ENCODE assay signal across 8 mouse cellular contexts in the genomic region with DNA sequence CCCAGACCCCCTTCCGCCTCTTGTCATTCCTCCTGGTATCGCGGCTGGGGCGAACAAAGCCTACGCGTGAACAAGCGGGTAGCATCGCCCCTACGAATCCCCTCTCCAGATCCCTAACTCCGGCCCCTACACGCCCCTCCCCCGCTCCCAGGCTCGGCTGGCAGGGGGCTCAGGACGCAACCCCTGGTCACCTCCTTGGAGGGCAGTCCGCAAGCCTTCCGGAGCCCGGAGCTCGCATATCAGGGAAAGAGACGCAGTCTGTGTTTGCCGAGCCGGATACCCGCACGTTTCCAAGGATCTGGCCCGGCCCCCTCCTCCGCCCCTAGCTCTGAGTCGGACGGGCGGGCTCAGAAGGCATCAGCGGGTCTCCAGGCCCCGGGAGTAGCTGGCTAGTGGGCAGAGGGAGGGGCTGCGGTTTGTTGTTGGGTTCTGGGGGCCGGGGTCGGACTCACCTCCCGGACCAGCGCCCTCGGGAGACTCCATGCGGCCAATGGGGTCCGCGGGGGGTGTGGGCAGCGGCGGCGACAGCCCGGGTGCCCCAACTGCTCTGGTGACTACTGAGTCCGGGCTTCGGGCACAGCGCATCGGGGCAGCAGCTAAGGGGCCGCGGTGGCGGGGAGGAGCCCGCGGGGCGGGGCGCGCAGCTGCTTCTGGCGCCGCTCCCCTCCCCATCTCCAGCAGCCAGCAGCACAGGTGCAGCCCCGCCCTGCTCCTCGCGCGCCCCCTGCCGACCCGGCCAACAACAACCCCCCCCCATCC. TPM values are rescaled to one million over a fixed set of nuclear protein-coding genes. Genes with fewer than 3 reads are reported as not detected.
DNase-seq lines count a peak whose midpoint lies in the region; ATAC-seq and TF ChIP-seq lines count a peak whose summit lies in the region.

A gene (minus strand): TSS at position 683 of the 759 bp plus-strand sequence.

- peak within 1 kb of the TSS; percentile 86 for H3K27ac ChIP-seq in embryonic facial prominence, embryonic 10.5 days (replicated peaks)
- no peak within 1 kb of the TSS for H3K27ac ChIP-seq in heart, postnatal 0 days (ENCODE audit: low read depth)
- H3K27ac ChIP-seq in lung, embryonic 16.5 days (ENCODE audit: low read length), result no peak within 1 kb of the TSS

- H3K9me3 ChIP-seq in embryonic facial prominence, embryonic 10.5 days, result no peaks in the 10 kb centered on the region
- H3K9me3 ChIP-seq in heart, postnatal 0 days (replicated peaks; ENCODE audit: control insufficient read depth, low read length), result no peaks in the 10 kb centered on the region
- H3K9me3 ChIP-seq in lung, embryonic 16.5 days (ENCODE audit: control insufficient read depth, low read length), result no peaks in the 10 kb centered on the region

- no peak for ATAC-seq in heart, postnatal 0 days (ENCODE audit: insufficient read depth, low read depth)
- ATAC-seq in lung, embryonic 16.5 days (ENCODE audit: low read depth), result peak; percentile 35; the same call in 1 of the 2 replicates

- peak; percentile 32 for DNase-seq in CD4-positive helper T cell, adult 2 months (ENCODE audit: low read depth, low spot score)
- peak; percentile 26 for DNase-seq in T-cell, adult 2 months (ENCODE audit: low spot score)
- DNase-seq in embryonic facial prominence, embryonic 10.5 days (ENCODE audit: low spot score), result peak; percentile 88
- DNase-seq in heart, postnatal 0 days (ENCODE audit: low spot score), result no peak
- DNase-seq in layer of hippocampus, postnatal 14 days (ENCODE audit: low spot score in 2 of 2), result peak; percentile 40 to 52
- DNase-seq in right cerebral cortex, postnatal 14 days, result peak; percentile 66
- no peak for DNase-seq in c-Kit-positive CD71-positive TER-119-positive erythroid progenitor cells, embryonic 14.5 days (ENCODE audit: low spot score)

- peaks cover 10% of the 10 kb centered on the region for H3K36me3 ChIP-seq in embryonic facial prominence, embryonic 10.5 days (replicated peaks)
- no peaks in the 10 kb centered on the region for H3K36me3 ChIP-seq in heart, postnatal 0 days (replicated peaks; ENCODE audit: control insufficient read depth, insufficient read depth, low read length)
- no peaks in the 10 kb centered on the region for H3K36me3 ChIP-seq in lung, embryonic 16.5 days (ENCODE audit: control insufficient read depth, insufficient read depth, low read length)

- no peak for TF ChIP-seq CTCF in heart, postnatal 0 days (IDR thresholded peaks at IDR 0.05; ENCODE audit: low read depth)

- peak within 1 kb of the TSS; percentile 87 for H3K4me2 ChIP-seq in heart, postnatal 0 days (ENCODE audit: low read depth, low read length)
- peak within 1 kb of the TSS; percentile 99 for H3K4me2 ChIP-seq in lung, embryonic 16.5 days (ENCODE audit: low read depth, low read length)

- TF ChIP-seq EP300 in heart, postnatal 0 days (IDR thresholded peaks at IDR 0.05; ENCODE audit: low read depth), result no peak

- peaks cover 55% of the 10 kb centered on the region for H3K27me3 ChIP-seq in embryonic facial prominence, embryonic 10.5 days (replicated peaks; ENCODE audit: low read depth, poor library complexity, severe bottlenecking)
- H3K27me3 ChIP-seq in heart, postnatal 0 days (ENCODE audit: control insufficient read depth, insufficient read depth, low read length), result peaks cover 45% of the 10 kb centered on the region
- peaks cover 39% of the 10 kb centered on the region for H3K27me3 ChIP-seq in lung, embryonic 16.5 days (ENCODE audit: control insufficient read depth, insufficient read depth, low read depth, low read length)

- under 1% methylated on average over 62 of the region's 63 CpGs for WGBS in embryonic facial prominence, embryonic 10.5 days
- WGBS in heart, postnatal 0 days, result under 1% methylated on average over 48 of the region's 63 CpGs
- WGBS in lung, embryonic 16.5 days, result under 1% methylated on average over 49 of the region's 63 CpGs

- peak within 1 kb of the TSS; percentile 83 for H3K4me3 ChIP-seq in embryonic facial prominence, embryonic 10.5 days
- H3K4me3 ChIP-seq in heart, postnatal 0 days (ENCODE audit: low read depth, low read length), result peak within 1 kb of the TSS; percentile 65
- H3K4me3 ChIP-seq in lung, embryonic 16.5 days (ENCODE audit: low read length), result peak within 1 kb of the TSS; percentile 73

- H3K9ac ChIP-seq in heart, postnatal 0 days (replicated peaks; ENCODE audit: low read depth, low read length), result peak within 1 kb of the TSS; percentile 15; the same call in 1 of the 2 replicates
- H3K9ac ChIP-seq in lung, embryonic 16.5 days (ENCODE audit: low read length), result peak within 1 kb of the TSS; percentile 68

- H3K4me1 ChIP-seq in embryonic facial prominence, embryonic 10.5 days, result peaks cover 44% of the 10 kb centered on the region
- peaks cover 18% of the 10 kb centered on the region; the same call in 1 of the 2 replicates for H3K4me1 ChIP-seq in heart, postnatal 0 days (ENCODE audit: control insufficient read depth, insufficient read depth)
- H3K4me1 ChIP-seq in lung, embryonic 16.5 days (replicated peaks; ENCODE audit: control insufficient read depth, insufficient read depth, low read length), result peaks cover 19% of the 10 kb centered on the region

RNA-seq across cellular contexts. Expression of the gene that starts here (rescaled TPM):
- 11.3 and 12.1 TPM in 2 replicates for polyA plus RNA-seq in embryonic facial prominence, embryonic 10.5 days (2016; fragmentation: Nextera tagmentation; extraction: Ambion mirVana)
- 0.73 TPM in 1 of 2 replicates, not detected in the other for total RNA-seq in heart, postnatal 0 days (2014; rRNA removed; ENCODE audit: low replicate concordance)
- polyA plus RNA-seq in heart, postnatal 0 days (2015; fragmentation: Nextera tagmentation; extraction: Ambion mirVana), result 0.18 and 0.38 TPM in 2 replicates
- 10 to 100 TPM in 1 of 2 experiments, 1 to 10 TPM in 1; 9.9 to 13.8 TPM for total RNA-seq in layer of hippocampus, postnatal 14 days (2021)
- 1.5 and 1.9 TPM in 2 replicates for polyA plus RNA-seq in lung, embryonic 16.5 days (2015; fragmentation: Nextera tagmentation; extraction: Ambion mirVana)

Comparison
In these comparisons a context has a peak if more than half of its experiments do, and no peak if none do; other contexts are left out.
1. DNase-seq: peak in CD4-positive helper T cell, adult 2 months (single experiment), T-cell, adult 2 months (single experiment), embryonic facial prominence, embryonic 10.5 days (single experiment), layer of hippocampus, postnatal 14 days (2 of 2) and right cerebral cortex, postnatal 14 days (single experiment); none in heart, postnatal 0 days (single experiment) and c-Kit-positive CD71-positive TER-119-positive erythroid progenitor cells, embryonic 14.5 days (single experiment).
2. Peak in every context shown above with its lines, with median percentiles within 50 percentile points of each other: H3K4me3 ChIP-seq.